Mouse (Mus musculus) cerebellum, adult 2 months (tissue): ENCODE results near the gene Ctsj. TPM values are rescaled to one million over a fixed set of nuclear protein-coding genes. Genes with fewer than 3 reads are reported as not detected.
"Not testable (repeated sequence)": the region's sequence is repeated elsewhere in the genome, so short reads cannot be mapped to it uniquely, and the experiment has no call there.

ENCODE experiments used
- DNase-seq, 2 experiments: peaks; one replicate each; pipeline ENCODE4 v3.0.0; 2021
- H3K27ac ChIP-seq: fragments of 200-500 bp; 2 replicates; pipeline ENCODE4 v1.5.1; 2012; ENCODE audit warnings: low read length, control low read depth, inconsistent platforms; ENCODE audit not compliant: insufficient read depth
- H3K27me3 ChIP-seq: fragments of 200-500 bp; 2 replicates; pipeline ENCODE4 v1.6.1; 2012; ENCODE audit warnings: inconsistent platforms, mild to moderate bottlenecking, low read length, moderate library complexity; ENCODE audit not compliant: control insufficient read depth, insufficient read depth
- H3K4me1 ChIP-seq: fragments of 200-500 bp; 2 replicates; pipeline ENCODE4 v1.6.1; 2011; ENCODE audit warnings: low read length; ENCODE audit not compliant: control insufficient read depth, insufficient read depth
- H3K4me3 ChIP-seq: fragments of 200-500 bp; replicated peaks from 2 replicates; pipeline ENCODE3; 2011; ENCODE audit warnings: mild to moderate bottlenecking, low read depth, low read length, control low read depth; ENCODE audit not compliant: insufficient read depth
- CTCF ChIP-seq: fragments of 200-500 bp; IDR thresholded peaks from 2 replicates; pipeline ENCODE4 v1.5.1; 2011; ENCODE audit warnings: low read depth, mild to moderate bottlenecking, control low read depth, low read length, moderate library complexity, borderline replicate concordance; ENCODE audit not compliant: insufficient read depth
- POLR2A ChIP-seq: fragments of 200-500 bp; IDR thresholded peaks from 2 replicates; pipeline ENCODE4 v1.6.1; 2011; ENCODE audit warnings: low read length, control low read depth, borderline replicate concordance; ENCODE audit not compliant: insufficient read depth
- WGBS: fragments of 180-500 bp; shearing (Covaris S2); methylation state at CpG from one replicate; pipeline ENCODE4 v1.1.7; 2018; 5-methylcytosine and 5-hydroxymethylcytosine counted together
- polyA plus RNA-seq: library from polyadenylated mRNA; depleted of rRNA; stranded (reverse); fragments of >200 nt; gene quantifications from 2 replicates; pipeline ENCODE4 v1.2.3, GENCODE M21; 2012; rRNA removed

The Ctsj gene
- 0.11 TPM in 1 of 2 replicates, not detected in the other for polyA plus RNA-seq

- 69% methylated on average over 3 of the region's 3 CpGs for WGBS
- H3K4me1 ChIP-seq: no peaks in the 10 kb centered on the region
- DNase-seq: no peak
- no peak for TF ChIP-seq CTCF
- no peak for TF ChIP-seq POLR2A
- no peak within 1 kb of the TSS for H3K27ac ChIP-seq
- H3K4me3 ChIP-seq: no peak within 1 kb of the TSS
- no peaks in the 10 kb centered on the region for H3K27me3 ChIP-seq
Observed at GRCm38 (mm10) chr13:61005859-61006258, at the start of gene Ctsj. Ctsj (minus strand) TSS chr13:61005959.

- no peaks in the 10 kb centered on the region for H3K4me1 ChIP-seq
- H3K27ac ChIP-seq: no peak within 1 kb of the TSS
- TF ChIP-seq POLR2A (no peak), CTCF (no peak)
- H3K4me3 ChIP-seq: no peak within 1 kb of the TSS
- WGBS: 42% methylated on average over 3 of the region's 3 CpGs
- no peak for DNase-seq
- no peaks in the 10 kb centered on the region for H3K27me3 ChIP-seq
Observed at GRCm38 (mm10) chr13:61040531-61040930, 34.8 kb upstream of the Ctsj start, which contains the start of gene Ctsq. Ctsq (minus strand) TSS chr13:61040631.

GRCm38 (mm10) chr13:61022785-61023184 lies 17.0 kb upstream of the Ctsj start:
- Histone ChIP-seq H3K27ac (no peak overlapping the region), H3K4me1 (no peaks in the 10 kb centered on the region), H3K4me3 (no peak overlapping the region), H3K27me3 (no peaks in the 10 kb centered on the region)
- no peak for DNase-seq
- TF ChIP-seq POLR2A: no peak
- TF ChIP-seq CTCF: no peak
- 88% methylated on average over 3 of the region's 3 CpGs for whole genome bisulfite sequencing

GRCm38 (mm10) chr13:61021844-61022243 lies 16.1 kb upstream of the Ctsj start:
- DNase-seq: no peak
- H3K4me3 ChIP-seq: no peak overlapping the region
- TF ChIP-seq CTCF (no peak), POLR2A (no peak)
- H3K27me3 ChIP-seq: no peaks in the 10 kb centered on the region
- no peak overlapping the region for H3K27ac ChIP-seq
- H3K4me1 ChIP-seq: no peaks in the 10 kb centered on the region
- WGBS: 77% methylated on average over 6 of the region's 6 CpGs

GRCm38 (mm10) chr13:61010171-61010570 lies 4.4 kb upstream of the Ctsj start:
- TF ChIP-seq POLR2A (no peak), CTCF (no peak)
- H3K4me1 ChIP-seq: no peaks in the 10 kb centered on the region
- no peak overlapping the region for H3K4me3 ChIP-seq
- DNase-seq: no peak
- no peak overlapping the region for H3K27ac ChIP-seq
- H3K27me3 ChIP-seq: no peaks in the 10 kb centered on the region
- WGBS: 71% methylated on average over 4 of the region's 4 CpGs

- DNase-seq: no peak
- Histone ChIP-seq H3K4me1 (no peaks in the 10 kb centered on the region), H3K4me3 (no peak overlapping the region), H3K27me3 (no peaks in the 10 kb centered on the region), H3K27ac (no peak overlapping the region)
- WGBS: 39% methylated on average over 2 of the region's 2 CpGs
- no peak for TF ChIP-seq POLR2A
- TF ChIP-seq CTCF: no peak
Observed at GRCm38 (mm10) chr13:60997600-60997999, 8.2 kb downstream of the Ctsj start.

GRCm38 (mm10) chr13:60986915-60987314 lies 18.8 kb downstream of the Ctsj start:
- DNase-seq, H3K4me1 ChIP-seq, H3K27ac ChIP-seq, H3K27me3 ChIP-seq, H3K4me3 ChIP-seq: not testable (repeated sequence)
- whole genome bisulfite sequencing: 70% methylated on average over 5 of the region's 5 CpGs

GRCm38 (mm10) chr13:60972319-60972718 lies 33.4 kb downstream of the Ctsj start:
- not testable (repeated sequence) for H3K27ac ChIP-seq, H3K4me3 ChIP-seq, H3K27me3 ChIP-seq, DNase-seq, H3K4me1 ChIP-seq
- 65% methylated on average over 4 of the region's 4 CpGs for WGBS

GRCm38 (mm10) chr13:60963985-60964384 lies 41.8 kb downstream of the Ctsj start:
- not testable (repeated sequence) for H3K4me1 ChIP-seq, DNase-seq, H3K27me3 ChIP-seq, H3K4me3 ChIP-seq, H3K27ac ChIP-seq
- 36% methylated on average over 4 of the region's 5 CpGs for WGBS
